Mouse (Mus musculus): ENCODE measurements around the gene Snd1.

DNA sequence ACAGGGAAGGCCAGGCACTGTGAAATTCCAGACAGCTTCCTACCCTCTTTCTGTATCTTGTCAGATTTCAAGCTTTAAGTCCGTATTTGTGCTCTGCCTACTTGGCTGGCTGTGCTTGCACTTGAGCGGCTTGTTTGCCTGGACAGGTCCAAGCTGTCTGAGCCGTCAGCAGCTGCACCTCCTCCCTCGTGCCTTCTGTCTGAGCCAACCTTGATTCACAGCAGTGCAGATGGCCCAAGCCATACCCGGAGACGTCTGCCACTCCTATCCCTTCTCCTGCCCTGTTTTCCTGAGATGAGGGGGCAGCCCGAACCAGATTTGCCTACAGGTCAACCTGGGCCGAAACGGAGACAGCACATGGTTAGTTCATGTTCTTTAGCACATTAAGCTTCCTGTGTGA lies 342.1 kb downstream of the Snd1 start:
- TF ChIP-seq POLR2A (IDR thresholded peaks at IDR 0.05; ENCODE audit: extremely low read depth, insufficient read depth, low read length), result no peak
- TF ChIP-seq CTCF (IDR thresholded peaks at IDR 0.05; ENCODE audit: extremely low read depth, insufficient read depth, low read length), result no peak
